Mouse (Mus musculus): Measurements from ENCODE around the gene Ddc. TPM values are rescaled to one million over a fixed set of nuclear protein-coding genes. Genes with fewer than 3 reads are reported as not detected.

Ddc gene
- total RNA-seq (2012; rRNA removed) (not detected in 2 replicates), total RNA-seq (2014; rRNA removed) (0.17 and 0.19 TPM in 2 replicates), polyA plus RNA-seq (2012; ENCODE audit: insufficient read length, low read depth) (0.12 and 0.33 TPM in 2 replicates)

DNA sequence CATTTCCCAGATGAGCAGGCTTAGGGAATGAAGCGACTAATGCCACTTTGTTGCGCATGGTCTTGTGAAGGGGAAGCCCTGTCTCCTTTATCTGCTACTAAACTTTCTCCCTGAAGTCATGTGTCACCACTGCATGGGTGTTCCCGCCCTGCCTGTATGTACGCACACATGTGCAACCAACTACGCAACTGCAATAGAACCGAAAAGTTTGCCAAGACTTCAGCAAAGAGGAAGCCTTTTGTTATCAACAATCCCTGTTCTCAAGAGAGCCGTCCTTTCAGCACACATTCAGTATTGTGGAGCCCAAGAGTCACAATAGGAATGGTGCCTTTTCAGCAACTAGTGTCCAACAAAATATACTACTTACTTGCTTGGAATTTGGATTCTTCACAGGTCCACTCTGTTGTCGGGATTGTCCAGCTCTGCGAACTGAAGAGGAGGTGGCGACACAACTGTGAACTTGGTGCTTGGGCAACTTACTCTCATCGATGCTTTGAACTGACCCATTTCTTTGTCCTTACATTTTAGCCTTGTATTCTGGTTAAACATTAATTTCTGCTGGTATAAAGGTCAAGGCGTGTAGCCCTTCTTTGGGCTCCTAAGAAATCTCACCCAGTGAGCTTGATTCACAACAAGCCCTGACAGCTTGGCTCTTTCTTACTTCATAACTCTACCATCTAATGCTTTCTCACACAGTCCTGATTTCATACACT lies at the start of gene Ddc:
TSS of gene Ddc (minus strand) at position 500 of the 713 bp plus-strand sequence.
- Histone ChIP-seq H3K4me3 (replicated peaks in 1 of 3; ENCODE audit: low read depth in 2 of 3, low read length in 2 of 3, poor library complexity in 1 of 3) (no peak within 1 kb of the TSS), H3K27me3 (replicated peaks) (no peaks in the 10 kb centered on the region), H3K79me2 (replicated peaks; ENCODE audit: control insufficient read depth, extremely low read depth, insufficient read depth, poor library complexity, severe bottlenecking) (no peaks in the 10 kb centered on the region), H3K27ac (ENCODE audit: insufficient read depth, low read depth) (no peak within 1 kb of the TSS), H3K4me2 (ENCODE audit: insufficient read depth, low read depth, poor library complexity, severe bottlenecking) (no peak within 1 kb of the TSS), H3K36me3 (replicated peaks in 1 of 2; ENCODE audit: control insufficient read depth in 1 of 2, insufficient read depth in 1 of 2, low read length in 1 of 2) (no peaks in the 10 kb centered on the region), H3K4me1 (ENCODE audit: control insufficient read depth in 1 of 2, insufficient read depth in 2 of 2) (peaks cover 0 to 6% of the 10 kb centered on the region in 2 experiments; a peak in 1 of 4 replicates), H3K9me3 (replicated peaks; ENCODE audit: low read length) (no peaks in the 10 kb centered on the region), H3K9ac (ENCODE audit: insufficient read depth, low read depth) (no peak within 1 kb of the TSS)
- dilution Hi-C loops (cut with MboI; ENCODE audit: extremely low pct_ligation_motif_present, extremely low pct_unique_long_range_greater_than_20kb, low sequenced_read_pairs) (no loop called here), in situ Hi-C loops (cut with MboI; ENCODE audit: low pct_ligation_motif_present, low pct_unique_long_range_greater_than_20kb, low sequenced_read_pairs) (no loop called here)
- TF ChIP-seq PAX5 (IDR thresholded peaks at IDR 0.05; ENCODE audit: low read length), result no peak
- TF ChIP-seq BHLHE40 (IDR thresholded peaks at IDR 0.05; ENCODE audit: low read depth, low read length), result no peak
- DNase-seq (ENCODE audit: extremely low read depth), result no peak

GRCm38 (mm10) chr11:11945766-11946165 lies 47.8 kb upstream of the Ddc start:
- Histone ChIP-seq H3K36me3 (replicated peaks in 1 of 2; ENCODE audit: control insufficient read depth in 1 of 2, insufficient read depth in 1 of 2, low read length in 1 of 2) (peaks cover 18 to 67% of the 10 kb centered on the region in 2 experiments), H3K4me1 (ENCODE audit: control insufficient read depth in 1 of 2, insufficient read depth in 2 of 2) (peaks cover 47 to 96% of the 10 kb centered on the region in 2 experiments), H3K27ac (ENCODE audit: insufficient read depth, low read depth) (peak overlapping the region; percentile 37; the same call in 1 of the 2 replicates), H3K9me3 (replicated peaks; ENCODE audit: low read length) (no peaks in the 10 kb centered on the region), H3K79me2 (replicated peaks; ENCODE audit: control insufficient read depth, extremely low read depth, insufficient read depth, poor library complexity, severe bottlenecking) (peaks cover 3% of the 10 kb centered on the region; the same call in 1 of the 2 replicates), H3K9ac (ENCODE audit: insufficient read depth, low read depth) (no peak overlapping the region), H3K4me2 (ENCODE audit: insufficient read depth, low read depth, poor library complexity, severe bottlenecking) (no peak overlapping the region), H3K4me3 (replicated peaks in 1 of 3; ENCODE audit: low read depth in 2 of 3, low read length in 2 of 3, poor library complexity in 1 of 3) (no peak overlapping the region), H3K27me3 (replicated peaks) (no peaks in the 10 kb centered on the region)
- dilution Hi-C loops (cut with MboI; ENCODE audit: extremely low pct_ligation_motif_present, extremely low pct_unique_long_range_greater_than_20kb, low sequenced_read_pairs) (no loop called here), in situ Hi-C loops (cut with MboI; ENCODE audit: low pct_ligation_motif_present, low pct_unique_long_range_greater_than_20kb, low sequenced_read_pairs) (loop anchor here (10.0 kb wide), 1 partner anchor 401 kb away; no protein-coding TSS in a partner anchor)
- TF ChIP-seq ELF1 (IDR thresholded peaks at IDR 0.05; ENCODE audit: low read depth, low read length), result no peak
- no peak for TF ChIP-seq POLR2AphosphoS2 (IDR thresholded peaks at IDR 0.05; ENCODE audit: low read depth, low read length)
- no peak for TF ChIP-seq RAD21 (IDR thresholded peaks at IDR 0.05; ENCODE audit: low read depth, low read length)
- TF ChIP-seq TCF12 (IDR thresholded peaks at IDR 0.05; ENCODE audit: low read depth, low read length), result no peak
- no peak for TF ChIP-seq ZC3H11A (IDR thresholded peaks at IDR 0.05; ENCODE audit: low read depth, low read length)
- no peak for TF ChIP-seq RCOR1 (conservative IDR thresholded peaks at IDR 0.05; ENCODE audit: low read depth, low read length)
- TF ChIP-seq POLR2A (IDR thresholded peaks at IDR 0.05; ENCODE audit: low read depth, low read length), result no peak
- no peak for TF ChIP-seq IRF4 (IDR thresholded peaks at IDR 0.05; ENCODE audit: low read depth, low read length)
- TF ChIP-seq ETS1 (conservative IDR thresholded peaks at IDR 0.05; ENCODE audit: low read depth, low read length), result no peak
- TF ChIP-seq MAX (IDR thresholded peaks at IDR 0.05; ENCODE audit: low read length), result no peak
- no peak for TF ChIP-seq GABPA (IDR thresholded peaks at IDR 0.05; ENCODE audit: insufficient replicate concordance, low read depth, low read length)
- no peak for TF ChIP-seq JUN (IDR thresholded peaks at IDR 0.05; ENCODE audit: insufficient read depth, low read depth, low read length)
- no peak for TF ChIP-seq ZNF384 (IDR thresholded peaks at IDR 0.05; ENCODE audit: low read depth, low read length)
- no peak for TF ChIP-seq CHD2 (IDR thresholded peaks at IDR 0.05; ENCODE audit: low read length)
- no peak for DNase-seq (ENCODE audit: extremely low read depth)

Data from CH12.LX (cell line).